Mouse (Mus musculus) limb, embryonic 13.5 days (tissue): Measurements from ENCODE around the gene Gpr18. TPM values are rescaled to one million over a fixed set of nuclear protein-coding genes. Genes with fewer than 3 reads are reported as not detected.

ENCODE experiments used
- ATAC-seq: fragments of 200-750 bp; cut with Nextera tagmentation; 2 replicates; pipeline ENCODE4 v1.8.0; 2017; ENCODE audit warnings: low read depth, moderate number of reproducible peaks, moderate TSS enrichment; ENCODE audit not compliant: low FRiP score
- H3K27ac ChIP-seq: fragments of 300-500 bp; sonication (generic); 2 replicates; pipeline ENCODE4 v1.5.1; 2015; ENCODE audit warnings: inconsistent platforms, mild to moderate bottlenecking, moderate library complexity
- H3K27me3 ChIP-seq: fragments of 300-500 bp; sonication (generic); 2 replicates; pipeline ENCODE4 v1.6.1; 2015; ENCODE audit warnings: mild to moderate bottlenecking, inconsistent platforms
- H3K36me3 ChIP-seq: fragments of 300-500 bp; sonication (generic); 2 replicates; pipeline ENCODE4 v1.6.1; 2015; ENCODE audit warnings: inconsistent platforms, mild to moderate bottlenecking, moderate library complexity
- H3K4me1 ChIP-seq: fragments of 300-500 bp; sonication (generic); 2 replicates; pipeline ENCODE4 v1.6.1; 2015; ENCODE audit warnings: inconsistent platforms
- H3K4me2 ChIP-seq: fragments of 300-500 bp; sonication (generic); replicated peaks from 2 replicates; pipeline ENCODE4 v1.6.1; 2015; ENCODE audit warnings: inconsistent platforms, mild to moderate bottlenecking, moderate library complexity
- H3K4me3 ChIP-seq: fragments of 300-500 bp; sonication (generic); 2 replicates; pipeline ENCODE4 v1.5.1; 2015; ENCODE audit warnings: moderate library complexity, mild to moderate bottlenecking, inconsistent platforms
- H3K9ac ChIP-seq: fragments of 300-500 bp; sonication (generic); 2 replicates; pipeline ENCODE4 v1.6.1; 2015; ENCODE audit warnings: mild to moderate bottlenecking, inconsistent platforms
- H3K9me3 ChIP-seq: fragments of 300-500 bp; sonication (generic); 2 replicates; pipeline ENCODE4 v1.6.1; 2016; ENCODE audit warnings: inconsistent platforms
- WGBS: fragments of 180-500 bp; shearing (Covaris S2); methylation state at CpG from one replicate; pipeline ENCODE4 v1.1.7; 2015; 5-methylcytosine and 5-hydroxymethylcytosine counted together
- polyA plus RNA-seq: library from polyadenylated mRNA; unstranded; fragments of >200 nt; fragmentation: Nextera tagmentation; extraction: Ambion mirVana; gene quantifications from 2 replicates; pipeline ENCODE4 v1.2.1, GENCODE M21; 2015

Gene Gpr18
- polyA plus RNA-seq, 1 experiment from 2014 or later: 0.37 TPM

- ATAC-seq: no peak
- WGBS: 85% methylated on average over 6 of the region's 6 CpGs
- Histone ChIP-seq H3K4me1 (peaks cover 5% of the 10 kb centered on the region), H3K4me3 (no peak overlapping the region), H3K4me2 (no peak overlapping the region), H3K36me3 (peaks cover 40% of the 10 kb centered on the region), H3K27ac (no peak overlapping the region), H3K9me3 (no peaks in the 10 kb centered on the region), H3K27me3 (no peaks in the 10 kb centered on the region), H3K9ac (no peak overlapping the region)
These were observed 922 bp upstream of the Gpr18 start for GRCm38 (mm10) chr14:121916311-121917094.

- 87% methylated on average over 5 of the region's 5 CpGs for WGBS
These were observed 438 bp downstream of the Gpr18 start for GRCm38 (mm10) chr14:121915143-121915542.

GRCm38 (mm10) chr14:121912501-121912900 is 3.1 kb downstream of the Gpr18 start:
- WGBS: 89% methylated on average over 7 of the region's 7 CpGs
- Histone ChIP-seq H3K27me3 (no peaks in the 10 kb centered on the region), H3K4me2 (no peak overlapping the region), H3K36me3 (peaks cover 68% of the 10 kb centered on the region), H3K4me1 (no peaks in the 10 kb centered on the region), H3K9ac (no peak overlapping the region), H3K4me3 (no peak overlapping the region), H3K9me3 (no peaks in the 10 kb centered on the region), H3K27ac (no peak overlapping the region)
- ATAC-seq: no peak

More at GRCm38 (mm10) chr14:121915143-121915542, 438 bp downstream of the Gpr18 start:
- Histone ChIP-seq H3K9me3 (no peaks in the 10 kb centered on the region), H3K36me3 (peaks cover 51% of the 10 kb centered on the region), H3K4me1 (no peaks in the 10 kb centered on the region), H3K9ac (no peak overlapping the region), H3K4me2 (no peak overlapping the region), H3K27ac (no peak overlapping the region), H3K27me3 (no peaks in the 10 kb centered on the region), H3K4me3 (no peak overlapping the region)
- no peak for ATAC-seq

- H3K9me3 ChIP-seq: no peaks in the 10 kb centered on the region
- ATAC-seq: no peak
- no peak overlapping the region for H3K27ac ChIP-seq
- H3K4me3 ChIP-seq: no peak overlapping the region
- WGBS: 90% methylated on average over 6 of the region's 6 CpGs
- H3K27me3 ChIP-seq: no peaks in the 10 kb centered on the region
- no peak overlapping the region for H3K4me2 ChIP-seq
- H3K4me1 ChIP-seq: no peaks in the 10 kb centered on the region
- H3K36me3 ChIP-seq: peaks cover 62% of the 10 kb centered on the region
- no peak overlapping the region for H3K9ac ChIP-seq
These were observed 5.7 kb downstream of the Gpr18 start for GRCm38 (mm10) chr14:121909868-121910267.

GRCm38 (mm10) chr14:121906992-121907681 is 8.4 kb downstream of the Gpr18 start:
- WGBS: 88% methylated on average over 11 of the region's 11 CpGs

GRCm38 (mm10) chr14:121906341-121906991 is 9.1 kb downstream of the Gpr18 start:
- 68% methylated on average over 8 of the region's 8 CpGs for WGBS
- H3K27ac ChIP-seq: no peak overlapping the region
- no peak for ATAC-seq
- no peak overlapping the region for H3K4me3 ChIP-seq
- peaks cover 44% of the 10 kb centered on the region for H3K36me3 ChIP-seq
- H3K27me3 ChIP-seq: no peaks in the 10 kb centered on the region
- H3K9ac ChIP-seq: no peak overlapping the region
- H3K4me1 ChIP-seq: no peaks in the 10 kb centered on the region; the same call in 1 of the 2 replicates
- no peak overlapping the region for H3K4me2 ChIP-seq
- H3K9me3 ChIP-seq: no peaks in the 10 kb centered on the region

More at GRCm38 (mm10) chr14:121906992-121907681, 8.4 kb downstream of the Gpr18 start:
- Histone ChIP-seq H3K4me1 (no peaks in the 10 kb centered on the region; the same call in 1 of the 2 replicates), H3K9me3 (no peaks in the 10 kb centered on the region), H3K9ac (no peak overlapping the region), H3K4me2 (no peak overlapping the region), H3K27me3 (no peaks in the 10 kb centered on the region), H3K27ac (no peak overlapping the region), H3K4me3 (no peak overlapping the region), H3K36me3 (peaks cover 51% of the 10 kb centered on the region)
- ATAC-seq: no peak

GRCm38 (mm10) chr14:121904754-121905153 is 10.8 kb downstream of the Gpr18 start:
- no peaks in the 10 kb centered on the region for H3K9me3 ChIP-seq
- peaks cover 30% of the 10 kb centered on the region for H3K36me3 ChIP-seq
- H3K27ac ChIP-seq: no peak overlapping the region
- no peaks in the 10 kb centered on the region for H3K27me3 ChIP-seq
- H3K4me2 ChIP-seq: no peak overlapping the region
- H3K9ac ChIP-seq: no peak overlapping the region; the same call in 1 of the 2 replicates
- ATAC-seq: no peak
- H3K4me3 ChIP-seq: no peak overlapping the region
- 15% methylated on average over 3 of the region's 3 CpGs for WGBS
- no peaks in the 10 kb centered on the region; the same call in 1 of the 2 replicates for H3K4me1 ChIP-seq

- peak overlapping the region; percentile 13; the same call in 1 of the 2 replicates for H3K9ac ChIP-seq
- H3K4me1 ChIP-seq: peaks cover 11% of the 10 kb centered on the region; the same call in 1 of the 2 replicates
- ATAC-seq: no peak
- 85% methylated on average over 7 of the region's 7 CpGs for WGBS
- H3K27ac ChIP-seq: no peak overlapping the region
- H3K4me2 ChIP-seq: no peak overlapping the region
- H3K4me3 ChIP-seq: no peak overlapping the region
- H3K9me3 ChIP-seq: no peaks in the 10 kb centered on the region
- H3K36me3 ChIP-seq: peaks cover 19% of the 10 kb centered on the region
- no peaks in the 10 kb centered on the region for H3K27me3 ChIP-seq
These were observed 12.2 kb downstream of the Gpr18 start for GRCm38 (mm10) chr14:121903381-121903876.

- Histone ChIP-seq H3K27ac (no peak overlapping the region), H3K4me2 (no peak overlapping the region), H3K9ac (no peak overlapping the region), H3K4me1 (peaks cover 11% of the 10 kb centered on the region; the same call in 1 of the 2 replicates), H3K4me3 (no peak overlapping the region), H3K27me3 (no peaks in the 10 kb centered on the region), H3K36me3 (peaks cover 11% of the 10 kb centered on the region; the same call in 1 of the 2 replicates), H3K9me3 (no peaks in the 10 kb centered on the region)
- WGBS: 93% methylated on average over 6 of the region's 6 CpGs
- no peak for ATAC-seq
These were observed 14.1 kb downstream of the Gpr18 start for GRCm38 (mm10) chr14:121901511-121901910.

- Histone ChIP-seq H3K9ac (no peak overlapping the region), H3K36me3 (peaks cover 5% of the 10 kb centered on the region; the same call in 1 of the 2 replicates), H3K9me3 (no peaks in the 10 kb centered on the region), H3K4me2 (no peak overlapping the region), H3K4me1 (peaks cover 26% of the 10 kb centered on the region), H3K27ac (no peak overlapping the region; the same call in 1 of the 2 replicates), H3K27me3 (no peaks in the 10 kb centered on the region), H3K4me3 (no peak overlapping the region)
- no peak for ATAC-seq
- 74% methylated on average over 3 of the region's 3 CpGs for WGBS
These were observed 16.5 kb downstream of the Gpr18 start for GRCm38 (mm10) chr14:121899071-121899470.

GRCm38 (mm10) chr14:121898509-121898908 is 17.1 kb downstream of the Gpr18 start:
- Histone ChIP-seq H3K27ac (no peak overlapping the region), H3K9me3 (no peaks in the 10 kb centered on the region), H3K27me3 (no peaks in the 10 kb centered on the region), H3K4me2 (no peak overlapping the region), H3K9ac (no peak overlapping the region), H3K4me3 (no peak overlapping the region), H3K36me3 (peaks cover 5% of the 10 kb centered on the region; the same call in 1 of the 2 replicates), H3K4me1 (peaks cover 32% of the 10 kb centered on the region)
- WGBS: 86% methylated on average over 11 of the region's 11 CpGs
- ATAC-seq: no peak
